Mouse (Mus musculus) adrenal gland, postnatal 10 days (tissue): ENCODE results near the gene Thsd7b. TPM values are rescaled to one million over a fixed set of nuclear protein-coding genes. Genes with fewer than 3 reads are reported as not detected.

Experiments used
- DNase-seq: peaks from one replicate; pipeline ENCODE4 v3.0.0; 2021; ENCODE audit warnings: mixed read lengths
- total RNA-seq, 2 experiments: library from RNA; stranded (reverse); gene quantifications; 2 replicates each; pipeline ENCODE4 v1.2.3; 2021

Thsd7b gene
- total RNA-seq, 2 experiments from 2014 or later, result 0.72 to 0.85 TPM

GRCm38 (mm10) chr1:129526967-129527366 is 253.9 kb downstream of the Thsd7b start:
- no peak for DNase-seq

GRCm38 (mm10) chr1:129532206-129532605 is 259.1 kb downstream of the Thsd7b start:
- DNase-seq, result no peak

DNA sequence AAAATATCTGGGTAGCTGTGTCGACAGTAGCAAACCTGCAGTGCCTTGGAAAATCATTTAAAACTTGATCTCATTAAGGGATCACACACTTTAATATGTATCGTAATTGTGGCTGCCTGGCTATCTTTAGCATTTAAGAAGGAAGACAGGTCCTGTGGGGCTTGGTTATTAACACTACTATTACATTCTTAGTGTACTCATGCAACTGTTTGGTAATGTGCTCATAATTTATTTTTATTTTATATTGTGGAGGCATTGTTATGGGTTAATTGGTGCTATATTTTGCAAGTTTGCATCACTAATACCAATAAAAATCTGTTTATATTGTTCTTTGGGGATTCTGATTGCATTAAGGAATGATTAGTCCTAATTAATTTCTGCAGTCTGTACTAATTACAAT is 265.4 kb downstream of the Thsd7b start:
- no peak for DNase-seq

GRCm38 (mm10) chr1:129538970-129539369 is 265.9 kb downstream of the Thsd7b start:
- DNase-seq, result no peak

GRCm38 (mm10) chr1:129540751-129541150 is 267.6 kb downstream of the Thsd7b start:
- no peak for DNase-seq

- DNase-seq, result no peak
Observed at GRCm38 (mm10) chr1:129542563-129543146, 269.6 kb downstream of the Thsd7b start.

GRCm38 (mm10) chr1:129543169-129543568 is 270.1 kb downstream of the Thsd7b start:
- no peak for DNase-seq

DNA sequence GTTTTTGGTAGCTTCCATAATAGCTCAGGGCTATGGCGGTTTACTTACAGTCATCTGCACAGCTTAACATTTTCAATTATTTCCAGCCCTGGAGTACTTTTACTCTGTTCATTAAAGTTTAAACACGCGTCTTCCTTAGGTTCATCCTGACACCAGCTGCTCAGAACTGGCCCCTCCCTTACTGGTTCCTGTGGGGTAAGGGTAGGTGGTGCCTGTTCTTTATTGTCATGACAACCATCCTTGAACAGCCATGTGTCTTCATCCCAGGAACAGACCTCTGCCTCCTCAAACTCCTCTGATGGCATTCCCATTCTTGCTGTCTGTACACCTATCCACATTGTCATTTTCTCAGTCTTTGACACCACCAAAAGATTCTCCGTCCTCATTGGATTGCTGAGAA is 285.0 kb downstream of the Thsd7b start:
- DNase-seq, result no peak

DNA sequence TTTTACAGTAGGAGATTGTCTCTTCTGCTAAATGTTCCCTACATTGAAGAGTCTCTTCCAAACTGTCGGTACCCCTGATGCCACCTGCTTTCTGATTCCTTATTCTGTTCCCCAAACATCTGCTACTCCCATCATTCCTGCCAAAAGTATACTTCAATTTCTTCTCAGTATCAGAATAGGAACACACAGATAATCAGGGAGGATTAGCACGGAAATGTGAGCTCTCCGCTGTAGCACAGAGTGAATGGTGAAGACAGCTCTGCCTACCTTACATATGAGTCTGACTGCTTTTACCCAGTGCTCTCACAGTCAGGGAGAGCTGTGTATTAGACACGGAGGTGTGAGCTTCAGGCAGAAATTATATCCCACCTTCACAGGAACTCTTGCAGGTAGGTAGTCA is 286.0 kb downstream of the Thsd7b start:
- no peak for DNase-seq

- DNase-seq, result no peak
Observed at GRCm38 (mm10) chr1:129559812-129560211, 286.7 kb downstream of the Thsd7b start.

- no peak for DNase-seq
Observed at GRCm38 (mm10) chr1:129562707-129563106, 289.6 kb downstream of the Thsd7b start.

DNA sequence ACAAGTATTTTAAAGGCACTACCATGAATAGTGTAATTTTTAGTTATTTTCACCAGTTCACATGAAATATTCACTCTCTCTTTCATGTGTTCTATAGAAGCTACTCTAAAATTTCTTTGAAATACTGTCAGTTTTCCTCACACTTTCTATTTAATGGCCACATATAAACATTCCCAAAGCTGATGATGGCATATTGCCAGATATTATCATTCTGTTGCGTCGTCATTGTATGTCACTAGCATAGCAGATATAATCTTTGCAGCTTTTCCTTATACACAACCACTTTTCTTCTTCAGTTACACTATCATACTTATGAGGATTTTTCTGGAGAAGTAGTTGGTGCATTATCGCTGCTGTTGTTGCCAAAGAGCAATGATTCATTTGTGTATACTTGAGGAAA is 297.4 kb downstream of the Thsd7b start:
- no peak for DNase-seq

- DNase-seq, result no peak
Observed at GRCm38 (mm10) chr1:129579955-129580354, 306.9 kb downstream of the Thsd7b start.

DNA sequence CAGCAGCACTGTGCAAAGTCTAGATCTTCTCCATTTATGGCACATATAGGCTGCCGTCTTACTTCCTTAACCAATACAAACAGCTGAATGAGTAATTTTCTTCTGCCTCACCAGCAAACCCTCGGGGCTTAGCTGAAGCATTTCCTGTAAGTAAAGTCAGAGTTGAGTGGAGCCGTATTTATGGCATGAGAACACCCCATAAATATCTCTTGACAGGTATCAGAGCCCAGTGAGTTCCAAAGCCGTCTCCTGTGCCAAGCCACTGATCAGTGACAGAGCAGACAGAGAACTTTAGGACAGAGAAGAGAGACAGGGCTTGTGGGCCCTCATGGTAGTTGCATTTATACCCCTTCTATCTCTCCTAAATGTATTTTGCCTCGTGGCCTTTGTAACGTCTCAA is 313.5 kb downstream of the Thsd7b start:
- no peak for DNase-seq

DNA sequence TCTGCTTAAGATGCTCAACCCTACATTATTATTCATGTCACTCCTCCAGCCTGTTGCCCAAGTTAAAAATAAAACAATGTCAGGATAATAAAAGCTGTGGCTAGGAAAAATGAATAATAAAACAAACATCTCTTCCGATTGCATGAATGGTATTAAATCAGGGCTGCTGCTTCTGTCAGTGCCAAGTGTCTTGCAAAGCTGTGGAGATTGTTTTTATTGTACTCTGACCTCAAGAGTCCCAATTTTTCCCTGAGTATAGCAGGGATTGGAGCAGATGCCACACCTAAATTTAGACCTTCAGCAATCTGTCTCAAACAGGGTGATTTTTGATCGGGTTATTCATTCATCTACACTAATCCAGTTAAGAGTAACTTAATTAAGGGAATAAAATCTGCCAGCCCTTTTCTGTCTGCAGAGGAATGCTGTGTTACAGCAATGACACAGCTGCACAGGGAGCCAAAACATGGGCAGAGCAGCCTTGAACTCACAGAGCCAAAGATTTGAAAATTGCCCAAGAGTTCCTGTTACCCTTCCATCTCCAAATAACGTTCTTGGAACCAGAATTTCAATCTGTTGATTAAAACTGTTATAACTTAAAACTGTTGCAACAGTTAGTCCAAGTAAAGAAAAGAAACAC is 316.4 kb downstream of the Thsd7b start:
- no peak for DNase-seq

- no peak for DNase-seq
Observed at GRCm38 (mm10) chr1:129595447-129595846, 322.3 kb downstream of the Thsd7b start.

DNA sequence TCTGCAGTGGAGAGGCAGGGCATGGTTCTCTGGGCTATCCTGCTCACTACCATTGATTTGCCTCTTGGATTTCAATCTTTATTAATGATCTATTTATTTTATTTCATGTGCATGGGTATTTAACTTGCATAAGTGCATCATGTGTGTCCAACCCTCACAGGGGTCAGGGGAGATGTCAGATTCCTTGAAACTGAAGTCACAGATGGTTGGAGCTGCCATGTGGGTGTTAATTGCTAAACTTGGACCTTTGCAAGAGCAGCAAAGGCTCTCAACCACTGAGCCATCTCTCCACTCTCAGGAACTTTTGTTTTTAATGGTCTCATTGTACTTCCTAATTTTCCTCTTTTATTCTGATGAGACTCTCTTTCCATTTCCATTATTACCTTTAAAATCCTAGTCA is 327.8 kb downstream of the Thsd7b start:
- no peak for DNase-seq

GRCm38 (mm10) chr1:129602284-129602683 is 329.2 kb downstream of the Thsd7b start:
- DNase-seq, result no peak

DNA sequence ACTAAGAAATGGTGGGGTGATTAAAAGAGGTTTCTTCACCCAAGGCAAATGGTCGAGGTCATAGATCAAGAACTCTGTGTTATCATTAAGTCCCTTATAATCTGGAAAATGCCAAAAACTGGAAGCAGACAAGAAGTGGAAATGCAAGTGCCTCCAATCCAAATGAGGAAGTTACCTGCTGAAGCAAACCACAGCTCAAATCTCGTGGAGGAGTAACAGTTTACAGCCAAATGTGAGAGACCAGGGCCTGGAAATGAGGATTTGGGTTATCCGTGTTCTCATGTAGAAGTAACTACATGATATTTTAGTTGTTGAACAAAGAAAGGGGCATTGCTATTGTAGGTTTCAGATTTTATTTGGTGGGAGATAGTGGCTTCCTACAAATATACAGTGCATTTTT is 335.3 kb downstream of the Thsd7b start:
- no peak for DNase-seq

DNA sequence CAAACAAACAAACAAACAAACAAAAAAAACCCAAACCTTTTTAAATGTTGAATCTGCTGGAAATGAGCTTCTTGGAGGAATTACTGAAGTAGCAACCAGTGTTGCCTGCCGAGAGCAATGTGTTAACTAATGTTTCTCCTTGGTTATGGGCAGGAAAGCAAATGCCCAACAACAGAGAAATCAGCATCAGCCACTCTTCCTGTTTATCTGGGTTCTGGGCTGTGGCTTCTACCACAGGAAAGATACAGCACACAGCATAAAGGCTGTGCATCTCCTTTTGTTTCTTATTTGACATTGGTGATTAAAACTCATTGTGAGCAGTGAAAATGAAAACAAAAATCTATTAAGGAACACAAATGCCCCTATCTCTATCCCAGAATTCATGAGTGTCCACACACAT is 343.0 kb downstream of the Thsd7b start:
- no peak for DNase-seq

DNA sequence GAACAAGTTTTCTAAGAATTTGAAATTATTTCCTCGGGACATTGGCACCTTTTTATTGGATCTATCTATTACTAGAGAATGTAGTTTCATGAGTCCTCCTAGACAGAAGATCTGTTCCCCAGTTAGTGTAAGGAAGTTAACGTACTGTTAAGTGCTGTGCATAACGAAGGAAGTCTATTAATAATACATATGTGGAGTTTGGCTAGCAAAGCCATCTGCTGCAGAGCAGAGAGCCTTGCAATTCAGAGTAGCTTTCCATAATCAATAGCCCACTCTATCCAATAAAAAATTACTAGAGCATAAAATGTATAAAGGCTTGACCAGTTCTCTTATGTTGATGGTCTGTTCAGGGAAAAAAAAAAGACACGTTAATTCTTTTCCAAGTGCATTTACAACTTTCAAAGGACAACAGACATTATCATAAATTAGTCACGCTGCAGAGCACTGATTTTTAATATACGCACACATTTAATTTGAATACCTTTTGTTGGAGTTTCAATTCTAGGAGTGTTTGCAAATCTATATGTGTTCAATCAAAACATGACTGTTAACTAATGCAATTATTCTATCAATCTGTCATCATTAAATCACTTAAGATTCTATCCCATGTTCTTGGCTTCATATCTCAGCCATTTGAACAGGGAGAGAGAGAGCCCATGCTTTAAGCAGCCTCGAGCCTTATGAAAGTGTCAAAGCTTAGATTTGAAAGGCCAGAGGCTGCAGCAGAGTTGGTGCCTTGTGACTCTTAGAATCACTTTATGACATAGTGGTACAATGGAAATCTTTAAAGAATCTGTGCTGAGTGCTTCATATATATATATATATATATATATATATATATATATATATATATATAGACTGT is 346.6 kb downstream of the Thsd7b start:
- DNase-seq, result no peak

- no peak for DNase-seq
Observed at GRCm38 (mm10) chr1:129624519-129624918, 351.4 kb downstream of the Thsd7b start.

- no peak for DNase-seq
Observed at GRCm38 (mm10) chr1:129635146-129635545, 362.0 kb downstream of the Thsd7b start.
